Mouse (Mus musculus): Measurements from ENCODE around the gene Efna1.

- TF ChIP-seq CTCF (IDR thresholded peaks at IDR 0.05; ENCODE audit: low read depth, low read length): peak; percentile 45
- TF ChIP-seq POLR2A (IDR thresholded peaks at IDR 0.05; ENCODE audit: extremely low read depth, insufficient read depth, low read length): no peak
These were observed 7.6 kb upstream of the Efna1 start for GRCm38 (mm10) chr3:89288503-89288928.
